Mouse (Mus musculus): ENCODE results near the gene Ccdc159.

DNA sequence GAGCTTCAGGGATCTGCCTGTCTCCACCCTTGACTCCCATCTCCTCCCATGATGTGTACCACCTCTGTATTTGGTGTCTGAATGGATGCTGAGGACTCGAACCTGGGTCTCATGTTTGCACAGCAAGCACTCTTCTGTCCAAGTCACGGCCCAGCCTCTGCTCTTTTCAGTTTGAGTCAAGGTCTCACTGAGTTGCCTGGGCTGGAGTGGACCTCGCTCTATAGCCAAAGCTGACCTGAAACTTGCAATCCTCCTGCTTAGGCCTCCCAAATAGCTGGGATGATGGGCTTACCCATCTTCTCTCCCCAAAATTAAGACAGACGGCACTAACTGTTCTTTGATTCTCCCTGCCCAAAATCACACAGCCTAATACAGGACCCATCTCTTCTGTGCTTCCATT is 4.2 kb upstream of the Ccdc159 start:
- no peak for TF ChIP-seq POLR2A (IDR thresholded peaks at IDR 0.05; ENCODE audit: extremely low read depth, insufficient read depth, low read length)
- no peak for TF ChIP-seq CTCF (IDR thresholded peaks at IDR 0.05; ENCODE audit: low read depth, low read length)
